Mouse (Mus musculus): ENCODE measurements around the gene Mfsd6. TPM values are rescaled to one million over a fixed set of nuclear protein-coding genes. Genes with fewer than 3 reads are reported as not detected.

Gene Mfsd6
- polyA plus RNA-seq, 1 experiment from 2014 or later, result 6.2 TPM

- Histone ChIP-seq H3K4me1 (peaks cover 13% of the 10 kb centered on the region), H3K4me2 (replicated peaks) (peak overlapping the region; percentile 60), H3K9me3 (no peaks in the 10 kb centered on the region), H3K27me3 (no peaks in the 10 kb centered on the region), H3K36me3 (0 out of 2 replicates have a peak, but pooled peaks cover 6% of the 10 kb centered on the region), H3K9ac (replicated peaks) (peak overlapping the region; percentile 84; the same call in 1 of the 2 replicates), H3K4me3 (peak overlapping the region; percentile 88), H3K27ac (replicated peaks) (no peak overlapping the region)
- ATAC-seq (ENCODE audit: low FRiP score, low read depth), result no peak
- 82% methylated on average over 2 of the region's 2 CpGs for WGBS
These were observed 95.7 kb downstream of the Mfsd6 start for GRCm38 (mm10) chr1:52631570-52631969.

- no peaks in the 10 kb centered on the region for H3K27me3 ChIP-seq
- H3K27ac ChIP-seq (replicated peaks), result peak overlapping the region; percentile 75
- 0 out of 2 replicates have a peak, but pooled peaks cover 6% of the 10 kb centered on the region for H3K36me3 ChIP-seq
- H3K9me3 ChIP-seq, result no peaks in the 10 kb centered on the region
- H3K4me3 ChIP-seq, result peak overlapping the region; percentile 88
- peak overlapping the region; percentile 60 for H3K4me2 ChIP-seq (replicated peaks)
- peak overlapping the region; percentile 84 for H3K9ac ChIP-seq (replicated peaks)
- ATAC-seq (ENCODE audit: low FRiP score, low read depth), result peak; percentile 77
- H3K4me1 ChIP-seq, result peaks cover 13% of the 10 kb centered on the region
- WGBS, result 0% methylated on average over 6 of the region's 6 CpGs
These were observed 96.3 kb downstream of the Mfsd6 start for GRCm38 (mm10) chr1:52630937-52631299.

GRCm38 (mm10) chr1:52630248-52630936, 96.9 kb downstream of the Mfsd6 start, which contains the start of gene Nemp2:
Gene Nemp2 (plus strand): TSS chr1:52630703.
- H3K36me3 ChIP-seq, result 0 out of 2 replicates have a peak, but pooled peaks cover 3% of the 10 kb centered on the region
- under 1% methylated on average over 44 of the region's 44 CpGs for WGBS

GRCm38 (mm10) chr1:52620442-52620841, 106.8 kb downstream of the Mfsd6 start:
- no peak overlapping the region for H3K4me2 ChIP-seq (replicated peaks)
- H3K9ac ChIP-seq (replicated peaks), result no peak overlapping the region
- ATAC-seq (ENCODE audit: low FRiP score, low read depth), result no peak
- no peaks in the 10 kb centered on the region for H3K36me3 ChIP-seq
- H3K4me3 ChIP-seq, result no peak overlapping the region
- no peaks in the 10 kb centered on the region for H3K9me3 ChIP-seq
- no peaks in the 10 kb centered on the region for H3K27me3 ChIP-seq
- H3K4me1 ChIP-seq, result no peaks in the 10 kb centered on the region
- H3K27ac ChIP-seq (replicated peaks), result no peak overlapping the region

More at GRCm38 (mm10) chr1:52630248-52630936, 96.9 kb downstream of the Mfsd6 start, which contains the start of gene Nemp2:
- H3K9me3 ChIP-seq, result no peaks in the 10 kb centered on the region
- H3K27me3 ChIP-seq, result no peaks in the 10 kb centered on the region
- H3K4me2 ChIP-seq (replicated peaks), result peak within 1 kb of the TSS; percentile 60
- peak within 1 kb of the TSS; percentile 84 for H3K9ac ChIP-seq (replicated peaks)
- ATAC-seq (ENCODE audit: low FRiP score, low read depth), result peak; percentile 97
- peak within 1 kb of the TSS; percentile 75 for H3K27ac ChIP-seq (replicated peaks)
- peaks cover 13% of the 10 kb centered on the region for H3K4me1 ChIP-seq
- H3K4me3 ChIP-seq, result peak within 1 kb of the TSS; percentile 88

GRCm38 (mm10) chr1:52618217-52618616, 109.0 kb downstream of the Mfsd6 start:
- Histone ChIP-seq H3K9ac (replicated peaks) (no peak overlapping the region), H3K4me3 (no peak overlapping the region), H3K4me2 (replicated peaks) (no peak overlapping the region), H3K36me3 (no peaks in the 10 kb centered on the region), H3K27me3 (no peaks in the 10 kb centered on the region), H3K9me3 (no peaks in the 10 kb centered on the region), H3K27ac (replicated peaks) (no peak overlapping the region), H3K4me1 (no peaks in the 10 kb centered on the region)
- 95% methylated on average over 1 of the region's 1 CpGs for WGBS
- no peak for ATAC-seq (ENCODE audit: low FRiP score, low read depth)

GRCm38 (mm10) chr1:52608486-52608885, 118.8 kb downstream of the Mfsd6 start:
- no peaks in the 10 kb centered on the region for H3K4me1 ChIP-seq
- H3K4me3 ChIP-seq, result no peak overlapping the region
- no peaks in the 10 kb centered on the region for H3K27me3 ChIP-seq
- WGBS, result 90% methylated on average over 4 of the region's 4 CpGs
- H3K27ac ChIP-seq (replicated peaks), result no peak overlapping the region
- no peak for ATAC-seq (ENCODE audit: low FRiP score, low read depth)
- no peaks in the 10 kb centered on the region for H3K36me3 ChIP-seq
- no peak overlapping the region for H3K4me2 ChIP-seq (replicated peaks)
- H3K9ac ChIP-seq (replicated peaks), result no peak overlapping the region
- H3K9me3 ChIP-seq, result no peaks in the 10 kb centered on the region

- H3K4me3 ChIP-seq, result no peak overlapping the region
- H3K9ac ChIP-seq (replicated peaks), result no peak overlapping the region
- H3K9me3 ChIP-seq, result no peaks in the 10 kb centered on the region
- H3K4me2 ChIP-seq (replicated peaks), result no peak overlapping the region
- H3K27me3 ChIP-seq, result no peaks in the 10 kb centered on the region
- no peaks in the 10 kb centered on the region for H3K4me1 ChIP-seq
- no peak overlapping the region for H3K27ac ChIP-seq (replicated peaks)
- no peak for ATAC-seq (ENCODE audit: low FRiP score, low read depth)
- no peaks in the 10 kb centered on the region for H3K36me3 ChIP-seq
- 88% methylated on average over 1 of the region's 1 CpGs for WGBS
These were observed 119.6 kb downstream of the Mfsd6 start for GRCm38 (mm10) chr1:52607700-52608099.

Other genes with a start within 250 kb of the Mfsd6 start
- 6.7 and 6.9 TPM in 2 replicates for gene Nab1, start 226.8 kb downstream of the Mfsd6 start, polyA plus RNA-seq (2016; fragmentation: Nextera tagmentation; extraction: Ambion mirVana)
- gene Nemp2, start 96.8 kb downstream of the Mfsd6 start, polyA plus RNA-seq (2016; fragmentation: Nextera tagmentation; extraction: Ambion mirVana), result 9.7 and 11.5 TPM in 2 replicates
- 11.9 and 17.2 TPM in 2 replicates for gene Inpp1, start 90.2 kb upstream of the Mfsd6 start, polyA plus RNA-seq (2016; fragmentation: Nextera tagmentation; extraction: Ambion mirVana)
- 30.8 and 33.7 TPM in 2 replicates for gene Hibch, start 117.5 kb upstream of the Mfsd6 start, polyA plus RNA-seq (2016; fragmentation: Nextera tagmentation; extraction: Ambion mirVana)